Mouse (Mus musculus) intestine, embryonic 16.5 days (tissue): ENCODE results near the gene Rgs8. TPM values are rescaled to one million over a fixed set of nuclear protein-coding genes. Genes with fewer than 3 reads are reported as not detected.

ENCODE experiments used
- ATAC-seq: fragments of 200-750 bp; cut with Nextera tagmentation; 2 replicates; pipeline ENCODE4 v1.8.0; 2017; ENCODE audit warnings: moderate TSS enrichment, moderate library complexity
- H3K27ac ChIP-seq: fragments of 300-500 bp; sonication (generic); 2 replicates; pipeline ENCODE4 v1.5.1; 2014; ENCODE audit warnings: mild to moderate bottlenecking, low read length
- H3K27me3 ChIP-seq: fragments of 300-500 bp; sonication (generic); replicated peaks from 2 replicates; pipeline ENCODE4 v1.6.1; 2014; ENCODE audit warnings: low read length, control low read depth, mixed read lengths; ENCODE audit not compliant: control insufficient read depth, insufficient read depth
- H3K36me3 ChIP-seq: fragments of 300-500 bp; sonication (generic); 2 replicates; pipeline ENCODE4 v1.6.1; 2014; ENCODE audit warnings: low read length, control low read depth; ENCODE audit not compliant: control insufficient read depth, insufficient read depth
- H3K4me1 ChIP-seq: fragments of 300-500 bp; sonication (generic); 2 replicates; pipeline ENCODE4 v1.6.1; 2014; ENCODE audit warnings: low read length, control low read depth, mixed read lengths; ENCODE audit not compliant: control insufficient read depth, insufficient read depth
- H3K4me2 ChIP-seq: fragments of 300-500 bp; sonication (generic); 2 replicates; pipeline ENCODE4 v1.6.1; 2014; ENCODE audit warnings: low read depth, low read length, control low read depth
- H3K4me3 ChIP-seq: fragments of 300-500 bp; sonication (generic); 2 replicates; pipeline ENCODE4 v1.5.1; 2014; ENCODE audit warnings: mild to moderate bottlenecking, low read length
- H3K9ac ChIP-seq: fragments of 300-500 bp; sonication (generic); 2 replicates; pipeline ENCODE4 v1.6.1; 2014; ENCODE audit warnings: low read depth, low read length
- H3K9me3 ChIP-seq: fragments of 300-500 bp; sonication (generic); 2 replicates; pipeline ENCODE4 v1.6.1; 2016; ENCODE audit warnings: low read length, control low read depth; ENCODE audit not compliant: control insufficient read depth
- WGBS: fragments of 180-500 bp; shearing (Covaris S2); extraction: QIAGEN DNeasy Blood & Tissue Kit; methylation state at CpG from one replicate; pipeline ENCODE4 v1.1.7; 2014; 5-methylcytosine and 5-hydroxymethylcytosine counted together
- polyA plus RNA-seq: library from polyadenylated mRNA; unstranded; fragments of >200 nt; fragmentation: Nextera tagmentation; extraction: Ambion mirVana; gene quantifications from 2 replicates; pipeline ENCODE4 v1.2.1, GENCODE M21; 2015

The Rgs8 gene
- polyA plus RNA-seq, 1 experiment from 2014 or later = 0.22 TPM

DNA sequence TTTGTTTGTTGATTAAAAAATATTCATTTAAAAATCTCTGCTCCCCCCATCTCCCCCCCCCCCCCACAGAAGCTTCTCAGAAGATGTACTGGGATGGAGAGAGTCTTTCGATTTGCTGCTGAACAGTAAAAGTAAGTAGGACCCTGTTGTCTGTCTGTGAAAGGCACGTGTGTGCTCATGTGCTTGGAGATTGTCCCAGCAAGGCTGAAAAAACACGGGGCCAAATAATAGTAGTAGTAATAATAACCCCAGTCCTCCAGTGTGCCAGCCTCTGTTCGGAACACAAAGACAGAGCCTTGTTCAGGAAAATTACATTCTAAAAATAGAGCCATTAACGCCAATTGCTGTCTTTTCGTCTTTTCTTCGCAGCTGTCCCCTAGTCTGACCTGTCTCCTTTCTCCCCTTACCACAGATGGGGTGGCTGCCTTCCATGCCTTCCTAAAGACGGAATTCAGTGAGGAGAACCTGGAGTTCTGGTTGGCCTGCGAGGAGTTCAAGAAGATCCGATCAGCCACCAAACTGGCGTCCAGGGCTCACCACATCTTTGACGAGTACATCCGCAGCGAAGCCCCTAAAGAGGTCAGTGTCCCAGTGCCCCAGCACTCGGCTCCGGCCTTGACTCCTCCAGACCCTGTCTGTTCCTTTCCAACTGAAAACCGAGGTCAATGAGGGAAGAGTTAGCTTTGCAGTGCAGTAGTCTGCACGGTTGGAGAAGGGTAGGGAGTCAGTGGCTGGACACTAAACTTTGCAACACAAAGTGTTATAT lies 88.9 kb downstream of the Rgs8 start:
- Histone ChIP-seq H3K4me2 (peak overlapping the region; percentile 76; the same call in 1 of the 2 replicates), H3K9ac (0 out of 2 replicates have a peak overlapping the region, but pooled peaks have one; percentile 37), H3K27ac (no peak overlapping the region), H3K4me3 (peak overlapping the region; percentile 49; the same call in 1 of the 2 replicates), H3K36me3 (no peaks in the 10 kb centered on the region), H3K27me3 (peaks cover 23% of the 10 kb centered on the region), H3K4me1 (peaks cover 3% of the 10 kb centered on the region; the same call in 1 of the 2 replicates), H3K9me3 (no peaks in the 10 kb centered on the region)
- ATAC-seq = no peak
- WGBS = 72% methylated on average over 18 of the region's 18 CpGs

DNA sequence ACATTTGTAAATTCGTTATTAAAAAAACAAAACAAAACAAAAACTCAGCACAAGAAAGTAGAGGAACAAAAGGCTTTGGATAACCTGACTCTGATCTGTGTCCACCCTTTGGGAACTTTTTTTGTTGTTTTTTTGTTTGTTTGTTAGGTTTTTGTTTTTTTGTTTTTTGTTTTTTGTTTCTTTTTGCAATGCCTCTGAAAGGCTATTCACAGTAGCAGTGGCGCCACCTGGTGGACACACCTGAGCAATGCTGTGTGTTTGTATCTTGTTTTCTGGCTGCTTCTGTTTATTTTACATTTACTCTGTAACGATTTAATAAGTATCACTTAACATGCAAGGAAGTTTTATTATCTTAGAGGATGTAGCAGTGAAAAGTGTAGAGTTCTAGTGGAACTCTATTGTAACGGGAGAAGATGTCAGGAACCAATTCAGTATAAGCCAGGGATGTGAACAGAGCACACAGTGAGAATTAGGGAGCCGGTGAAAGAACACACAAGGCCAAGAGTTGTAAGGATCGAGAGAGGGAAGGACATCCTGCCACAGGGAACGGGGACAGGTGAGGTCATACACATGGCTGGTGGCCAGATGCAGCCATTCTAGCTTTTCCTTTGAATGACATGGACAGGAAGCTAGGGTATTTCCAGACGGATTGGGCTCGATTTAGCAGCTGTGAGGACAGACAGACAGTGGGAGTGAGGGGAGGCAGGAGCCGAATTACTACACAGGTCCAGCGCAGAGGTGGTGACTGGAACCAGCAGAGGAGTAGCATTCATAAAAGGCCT lies 89.7 kb downstream of the Rgs8 start:
- Histone ChIP-seq H3K4me2 (no peak overlapping the region), H3K4me3 (no peak overlapping the region), H3K36me3 (no peaks in the 10 kb centered on the region), H3K27me3 (peaks cover 22% of the 10 kb centered on the region), H3K4me1 (peaks cover 3% of the 10 kb centered on the region; the same call in 1 of the 2 replicates), H3K9me3 (no peaks in the 10 kb centered on the region), H3K9ac (no peak overlapping the region), H3K27ac (no peak overlapping the region)
- 50% methylated on average over 11 of the region's 11 CpGs for WGBS
- no peak for ATAC-seq

DNA sequence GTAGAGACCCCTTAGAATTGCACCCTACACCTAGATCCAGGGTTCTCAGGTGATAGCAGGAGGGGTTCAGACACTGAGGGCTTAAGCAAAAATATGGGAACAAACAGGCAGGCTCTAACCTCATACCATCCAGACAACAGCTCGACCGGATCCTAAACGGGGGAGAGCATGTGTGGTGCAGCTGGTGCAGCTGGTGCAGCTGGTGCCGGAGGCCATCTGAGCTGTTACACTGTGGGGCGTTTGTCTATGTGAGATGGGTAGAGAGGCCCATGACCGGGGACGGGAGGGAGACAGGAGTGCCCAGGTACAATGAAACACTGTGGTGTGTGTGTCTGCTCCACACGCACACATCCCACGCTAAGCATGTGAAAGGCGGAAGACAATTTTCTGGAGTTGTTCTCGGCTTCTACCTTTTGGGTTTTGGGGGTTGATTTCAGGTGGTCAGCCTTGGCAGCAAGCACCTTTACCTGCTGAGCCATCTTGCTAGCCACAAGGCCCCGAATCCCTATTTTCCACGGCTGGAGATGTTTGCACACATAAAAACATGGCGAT lies 93.4 kb downstream of the Rgs8 start:
- H3K36me3 ChIP-seq = no peaks in the 10 kb centered on the region
- peaks cover 7% of the 10 kb centered on the region for H3K4me1 ChIP-seq
- H3K27ac ChIP-seq = no peak overlapping the region
- no peak overlapping the region for H3K4me2 ChIP-seq
- H3K4me3 ChIP-seq = no peak overlapping the region
- 80% methylated on average over 14 of the region's 14 CpGs for WGBS
- no peak overlapping the region for H3K9ac ChIP-seq
- no peaks in the 10 kb centered on the region for H3K9me3 ChIP-seq
- H3K27me3 ChIP-seq = peaks cover 4% of the 10 kb centered on the region
- no peak for ATAC-seq

DNA sequence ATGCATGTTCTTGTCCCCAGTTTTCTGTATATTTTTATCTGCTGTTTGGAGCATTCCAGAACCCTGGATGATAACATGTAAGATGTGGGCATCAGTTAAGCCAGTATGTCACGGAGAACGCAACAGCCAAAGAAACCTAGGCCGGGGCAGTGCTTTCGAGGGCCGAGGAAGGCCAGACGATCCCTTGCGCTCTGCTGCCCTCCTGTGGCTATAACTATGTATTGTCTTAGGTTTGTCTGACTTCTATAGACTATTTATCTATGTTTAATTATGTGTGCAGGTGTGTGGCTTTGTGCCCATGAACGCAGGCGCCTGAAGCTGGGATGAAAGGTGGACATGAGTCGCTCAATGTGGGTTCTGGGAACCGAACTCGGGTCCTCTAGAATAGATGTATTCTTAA lies 93.9 kb downstream of the Rgs8 start:
- H3K4me3 ChIP-seq = no peak overlapping the region
- H3K9me3 ChIP-seq = no peaks in the 10 kb centered on the region
- ATAC-seq = no peak
- H3K27me3 ChIP-seq = peaks cover 4% of the 10 kb centered on the region
- peaks cover 7% of the 10 kb centered on the region for H3K4me1 ChIP-seq
- 2% methylated on average over 12 of the region's 12 CpGs for WGBS
- no peaks in the 10 kb centered on the region for H3K36me3 ChIP-seq
- no peak overlapping the region for H3K9ac ChIP-seq
- H3K27ac ChIP-seq = no peak overlapping the region
- no peak overlapping the region for H3K4me2 ChIP-seq

DNA sequence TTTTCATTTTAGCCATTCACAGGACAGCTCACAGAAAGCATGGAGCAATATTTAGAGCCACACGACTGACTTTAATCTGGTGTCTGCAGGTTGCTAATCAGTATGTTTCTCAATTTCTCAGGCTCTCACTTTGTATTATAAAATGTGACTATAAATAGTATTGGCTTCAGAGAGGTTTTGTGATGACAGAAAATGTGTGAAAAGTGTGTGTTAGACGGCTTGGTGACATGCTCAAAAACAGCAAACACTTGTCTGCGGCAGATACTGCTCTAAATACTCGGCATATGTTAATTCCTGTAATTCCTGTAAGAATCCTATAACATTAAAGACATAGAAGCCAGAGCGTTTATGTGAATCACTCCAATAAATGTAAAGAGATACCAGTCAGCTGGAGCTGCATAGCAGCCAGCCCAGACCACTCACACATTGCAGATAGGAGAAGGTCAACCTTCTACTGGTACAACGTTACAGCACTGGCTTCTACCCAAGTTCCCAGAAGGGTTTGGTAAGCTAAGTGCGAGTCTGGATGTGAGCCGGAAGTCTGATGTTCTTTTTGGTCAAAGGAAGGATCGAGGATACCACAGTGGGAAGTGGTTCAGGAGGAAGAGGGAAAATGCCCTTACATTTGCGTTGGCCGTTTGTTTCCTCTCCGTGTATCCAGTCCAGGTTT lies 95.2 kb downstream of the Rgs8 start:
- Histone ChIP-seq H3K27me3 (no peaks in the 10 kb centered on the region), H3K4me3 (no peak overlapping the region), H3K4me1 (peaks cover 7% of the 10 kb centered on the region; the same call in 1 of the 2 replicates), H3K9me3 (no peaks in the 10 kb centered on the region), H3K27ac (0 out of 2 replicates have a peak overlapping the region, but pooled peaks have one; percentile 29), H3K9ac (no peak overlapping the region), H3K4me2 (no peak overlapping the region; the same call in 1 of the 2 replicates), H3K36me3 (no peaks in the 10 kb centered on the region)
- ATAC-seq = no peak
- whole genome bisulfite sequencing = 54% methylated on average over 12 of the region's 12 CpGs

DNA sequence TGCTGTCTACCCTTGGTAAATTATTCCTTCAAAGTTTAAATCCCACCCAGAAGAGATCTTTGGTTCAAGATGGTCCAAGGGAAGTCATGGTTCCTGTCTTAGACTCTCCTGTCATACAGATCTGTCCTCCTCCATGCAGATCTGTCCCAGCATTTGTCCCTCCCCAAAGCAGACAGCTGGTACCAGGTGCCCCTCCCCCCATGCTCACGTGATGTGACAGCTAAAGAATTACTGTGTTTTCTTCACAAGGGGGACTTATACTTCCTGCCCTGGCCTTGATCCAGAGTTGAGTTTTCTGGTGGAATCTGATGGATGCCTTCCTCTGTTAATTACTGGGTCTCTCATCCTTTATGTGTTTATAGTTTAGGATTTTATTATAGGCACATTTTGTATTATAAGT lies 95.7 kb downstream of the Rgs8 start:
- Histone ChIP-seq H3K9me3 (no peaks in the 10 kb centered on the region), H3K27ac (0 out of 2 replicates have a peak overlapping the region, but pooled peaks have one; percentile 29), H3K4me2 (no peak overlapping the region; the same call in 1 of the 2 replicates), H3K36me3 (no peaks in the 10 kb centered on the region), H3K27me3 (no peaks in the 10 kb centered on the region), H3K4me1 (peaks cover 7% of the 10 kb centered on the region; the same call in 1 of the 2 replicates), H3K9ac (no peak overlapping the region), H3K4me3 (no peak overlapping the region)
- no peak for ATAC-seq
- 14% methylated on average over 1 of the region's 1 CpGs for WGBS

DNA sequence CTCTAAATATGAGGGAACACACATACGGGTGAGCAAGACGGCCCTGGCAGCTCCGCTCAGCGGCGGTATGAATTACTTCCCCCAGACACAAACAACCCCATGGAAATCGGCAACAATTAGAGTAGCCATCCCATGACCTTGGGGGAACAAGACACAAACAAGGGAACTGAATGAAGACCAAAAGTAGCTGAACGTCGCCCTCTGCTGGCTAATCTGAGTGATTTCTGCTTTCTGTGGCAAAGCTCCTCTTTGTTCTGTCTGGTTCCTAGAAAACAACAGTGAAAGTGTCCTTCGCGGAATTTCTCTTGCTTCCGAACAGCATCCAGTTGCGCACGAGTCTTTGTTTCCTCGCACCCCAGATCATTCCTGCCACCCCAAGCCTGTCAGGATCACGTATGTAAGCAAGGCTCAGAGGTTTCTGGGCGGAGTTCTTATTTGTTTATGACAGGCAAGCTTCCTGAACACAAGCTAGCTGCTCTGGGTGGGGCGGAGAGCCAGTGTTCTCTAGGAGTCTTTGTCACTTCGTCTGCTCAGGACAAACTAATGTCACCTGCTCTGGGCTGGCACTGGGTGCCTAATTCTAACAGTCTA lies 96.5 kb downstream of the Rgs8 start, which contains the start of gene Rnasel:
Rnasel (plus strand) TSS at position 216 of the 591 bp plus-strand sequence.
- H3K27ac ChIP-seq = peak within 1 kb of the TSS; percentile 54
- H3K27me3 ChIP-seq = no peaks in the 10 kb centered on the region
- H3K4me3 ChIP-seq = peak within 1 kb of the TSS; percentile 46
- peaks cover 7% of the 10 kb centered on the region; the same call in 1 of the 2 replicates for H3K4me1 ChIP-seq
- no peaks in the 10 kb centered on the region for H3K9me3 ChIP-seq
- peak within 1 kb of the TSS; percentile 66 for H3K9ac ChIP-seq
- peak; percentile 70 for ATAC-seq
- 4% methylated on average over 18 of the region's 18 CpGs for WGBS
- H3K36me3 ChIP-seq = no peaks in the 10 kb centered on the region
- H3K4me2 ChIP-seq = peak within 1 kb of the TSS; percentile 68
